Mouse (Mus musculus): Measurements from ENCODE around the gene Cpt1a.

DNA sequence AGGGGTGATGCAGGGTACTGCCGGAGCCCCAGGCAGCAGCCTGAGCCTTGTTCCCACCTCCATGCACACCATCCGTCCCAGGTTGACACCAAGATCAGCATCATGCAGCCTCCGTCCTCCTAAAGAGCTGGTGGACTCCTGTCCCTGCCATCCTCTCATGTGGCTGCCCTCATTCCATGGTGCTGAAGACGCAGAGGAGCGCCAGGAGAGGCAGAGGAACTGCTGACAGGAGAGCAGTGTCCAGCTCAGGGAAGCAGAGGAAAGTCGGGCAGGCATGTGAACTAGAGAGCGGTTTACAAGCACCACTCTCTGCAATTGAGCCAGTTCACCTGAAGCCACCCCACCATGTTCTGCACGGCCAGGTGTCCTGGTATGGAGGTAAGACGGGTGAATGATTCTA is 48.8 kb upstream of the Cpt1a start:
- TF ChIP-seq CTCF (IDR thresholded peaks at IDR 0.05; ENCODE audit: low read depth) (no peak), EP300 (optimal IDR thresholded peaks at IDR 0.05) (no peak)

All from stomach, postnatal 0 days (tissue).